Mouse (Mus musculus) ZHBTc4 (cell line): ENCODE data around the gene Adra2c.

ENCODE experiments used
- DNase-seq: peaks from one replicate; pipeline ENCODE4 v3.0.0-alpha.2; 2011; ENCODE audit warnings: low read depth, low spot score

Adra2c gene

DNA sequence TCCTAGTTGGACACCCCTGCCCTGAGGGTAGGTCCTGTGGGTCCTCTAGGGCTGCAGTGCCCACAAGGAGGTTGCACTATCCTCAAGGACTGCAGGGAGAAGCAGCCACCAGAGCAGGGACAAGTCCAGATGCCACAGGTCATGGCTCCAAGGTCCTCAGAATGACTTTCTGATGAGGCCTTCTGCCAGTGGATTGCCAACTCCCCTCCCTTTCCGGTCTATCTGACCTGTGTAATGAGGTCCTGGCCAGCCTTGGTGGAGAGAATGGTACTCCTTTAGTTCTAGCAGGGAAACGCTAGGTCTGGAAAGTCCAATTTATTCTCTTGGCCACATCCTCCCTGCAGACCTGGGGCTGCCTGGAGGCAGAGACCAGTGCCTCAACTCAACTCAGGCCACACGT lies at the start of gene Adra2c:
Adra2c (plus strand) TSS at position 301 of the 400 bp plus-strand sequence.
- DNase-seq = no peak

DNA sequence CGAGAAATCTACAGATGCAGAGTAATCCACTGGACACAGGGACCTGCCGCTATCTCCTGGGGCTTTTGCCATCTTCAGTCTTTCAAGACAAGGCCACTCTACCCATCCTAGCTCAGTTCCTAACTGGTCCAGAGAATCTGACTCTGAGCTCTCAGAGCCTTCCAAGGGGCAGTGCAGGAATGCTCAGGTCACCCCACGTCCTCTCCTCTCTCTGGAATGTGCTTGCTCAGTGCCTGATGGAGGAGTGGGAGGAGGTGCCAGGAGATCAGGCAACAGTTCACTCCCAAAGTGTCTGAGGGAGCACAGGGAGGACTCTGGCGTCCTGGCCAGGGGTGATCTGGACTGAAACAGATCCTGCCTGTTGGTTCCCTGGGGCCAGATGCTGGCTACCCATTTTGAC lies 45.0 kb upstream of the Adra2c start:
- no peak for DNase-seq

DNA sequence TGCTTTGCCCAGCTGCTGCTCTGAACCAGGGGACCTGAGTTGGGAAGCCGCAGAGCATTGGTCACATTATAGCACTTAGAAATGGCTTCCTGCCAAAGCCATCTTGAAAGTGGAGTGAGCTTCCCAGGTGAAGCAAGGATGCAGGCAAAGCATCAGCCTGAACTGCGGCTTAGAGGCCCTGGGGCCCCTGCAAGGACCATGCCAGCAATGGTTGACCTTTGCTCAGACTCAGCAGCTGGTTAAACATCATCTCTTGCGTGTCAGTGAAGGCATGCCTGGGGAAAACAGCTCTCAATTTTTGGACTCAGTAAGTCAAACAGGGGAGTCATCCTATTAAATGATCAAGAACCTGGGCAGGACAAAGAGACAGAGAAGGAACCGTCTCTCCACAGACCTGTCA lies 40.4 kb upstream of the Adra2c start:
- DNase-seq = no peak

DNA sequence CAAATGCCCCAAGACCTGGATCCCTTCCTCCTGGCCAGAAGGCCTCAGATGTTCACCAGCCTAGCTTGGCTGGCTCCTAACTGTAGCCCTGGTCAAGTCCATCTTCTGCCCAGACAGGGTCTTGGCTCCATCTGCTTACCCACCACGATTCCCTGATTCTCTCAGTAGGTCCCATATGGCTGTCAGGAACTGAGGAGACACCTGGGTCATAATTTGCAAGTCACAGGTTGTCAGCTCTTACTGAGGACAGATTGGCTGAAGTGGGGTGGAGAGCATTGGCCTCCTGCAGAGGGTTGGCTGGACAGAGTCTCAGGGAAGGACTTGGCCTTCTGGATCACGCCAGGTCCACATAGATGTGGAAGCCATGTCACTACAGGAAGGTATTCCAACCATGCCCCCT lies 39.5 kb upstream of the Adra2c start:
- no peak for DNase-seq

DNA sequence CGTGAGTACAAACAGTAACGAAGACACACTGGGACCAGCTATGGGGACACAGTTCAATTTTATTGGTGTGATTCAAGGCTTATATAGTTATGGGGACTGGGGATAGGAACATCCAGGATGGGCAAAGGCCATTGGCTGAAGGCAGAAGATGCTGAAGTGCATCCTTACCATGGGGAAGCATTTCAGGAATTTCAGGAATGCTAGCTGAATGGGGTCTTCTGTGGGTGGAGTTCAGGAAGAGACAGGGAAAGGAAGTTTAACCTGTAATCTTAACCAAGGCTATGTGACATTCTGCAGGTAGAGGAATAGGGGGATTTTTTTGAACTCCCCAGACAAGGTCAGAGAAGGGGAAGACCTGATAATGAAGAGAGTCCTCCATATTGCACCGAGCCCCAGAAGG lies 36.6 kb upstream of the Adra2c start:
- peak; percentile 43 for DNase-seq

DNA sequence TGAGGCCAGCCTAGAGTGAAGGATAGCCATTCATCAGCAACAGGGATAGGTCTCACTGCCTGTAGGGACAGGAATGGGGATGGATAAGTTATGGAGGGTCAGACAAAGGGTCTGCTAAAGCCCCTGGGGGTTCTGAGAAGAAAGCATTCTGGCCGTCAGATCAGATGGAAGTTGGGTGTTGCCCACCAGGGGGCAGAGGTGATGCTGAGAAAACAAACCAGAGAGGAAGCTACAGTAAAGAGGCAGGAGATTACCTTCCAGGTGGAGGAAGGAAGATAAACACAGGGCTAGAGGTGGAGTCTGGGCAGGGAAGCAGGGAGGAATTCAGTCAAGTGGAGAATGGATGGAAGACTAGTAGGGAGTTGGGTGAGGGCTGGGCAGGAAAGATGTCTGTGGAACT lies 33.9 kb upstream of the Adra2c start:
- DNase-seq = peak; percentile 50

DNA sequence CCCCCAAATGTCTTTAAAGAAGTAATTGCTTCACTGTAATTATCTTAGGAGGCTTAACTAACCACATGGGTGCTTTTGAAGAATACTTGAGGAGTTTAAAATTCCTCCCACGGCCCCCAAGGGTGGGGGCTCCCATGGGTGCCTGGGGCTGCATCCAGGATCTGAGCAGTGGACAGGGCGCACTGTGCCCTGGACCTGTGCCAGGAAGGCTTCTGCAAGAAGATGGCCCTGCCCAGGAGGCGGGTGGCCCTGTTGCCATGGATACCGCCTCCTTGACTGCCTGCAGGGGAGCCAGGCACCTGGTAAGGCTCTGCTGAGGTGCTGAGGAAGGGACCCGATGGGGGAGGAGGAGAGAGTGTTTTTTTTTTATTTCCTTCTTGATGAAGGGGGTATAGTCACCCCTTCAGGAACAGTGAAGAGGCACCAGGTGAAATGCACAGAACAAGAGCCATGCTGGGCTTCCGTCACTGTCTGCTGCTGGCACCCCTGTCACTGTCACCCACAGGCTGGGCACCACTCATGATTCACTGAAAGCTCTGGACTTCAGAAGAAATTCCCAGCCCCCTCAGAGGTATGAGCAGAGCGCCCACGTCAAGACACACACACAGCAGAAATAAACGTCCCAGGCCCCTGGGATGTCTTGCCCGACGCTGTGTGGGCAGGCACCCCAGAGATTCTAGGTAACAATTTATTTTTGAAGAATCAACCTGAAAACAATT lies 32.4 kb upstream of the Adra2c start:
- DNase-seq = peak; percentile 7

DNA sequence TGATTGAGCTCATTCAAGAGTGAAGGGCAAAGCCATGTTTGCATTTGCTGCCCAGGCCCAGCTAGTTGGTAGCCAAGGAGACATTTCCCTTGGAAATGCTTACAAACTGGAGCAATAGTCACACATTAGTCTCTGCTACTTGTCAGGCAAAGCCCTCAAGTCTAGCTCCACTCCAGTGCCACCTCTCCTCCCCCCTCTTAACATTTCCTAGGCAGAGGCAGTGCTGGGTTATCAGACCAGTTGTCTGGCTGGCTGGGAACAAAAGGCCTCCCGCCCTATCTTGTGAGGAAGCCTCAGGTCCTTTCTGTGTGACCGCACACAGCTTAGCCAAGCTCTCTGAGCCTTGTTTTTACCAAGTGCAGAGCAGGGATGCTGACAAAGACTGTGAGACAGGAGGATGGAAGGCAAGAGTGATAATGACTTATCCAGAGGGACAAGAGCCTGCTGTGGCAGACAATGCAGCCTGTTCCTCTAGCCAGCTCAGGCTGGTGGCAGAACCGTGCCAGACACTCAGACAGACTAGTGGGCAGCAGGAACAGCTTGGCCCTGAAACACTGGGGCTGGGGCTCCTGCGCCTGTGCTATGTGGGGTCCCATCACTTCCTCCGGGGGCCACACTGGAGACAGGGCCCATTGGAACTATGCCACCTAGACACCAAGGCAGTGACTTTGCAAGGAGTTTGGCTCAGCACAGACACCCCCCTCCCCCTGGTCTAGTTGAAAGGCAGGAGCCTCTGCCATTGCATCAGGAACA lies 23.0 kb upstream of the Adra2c start:
- no peak for DNase-seq

DNA sequence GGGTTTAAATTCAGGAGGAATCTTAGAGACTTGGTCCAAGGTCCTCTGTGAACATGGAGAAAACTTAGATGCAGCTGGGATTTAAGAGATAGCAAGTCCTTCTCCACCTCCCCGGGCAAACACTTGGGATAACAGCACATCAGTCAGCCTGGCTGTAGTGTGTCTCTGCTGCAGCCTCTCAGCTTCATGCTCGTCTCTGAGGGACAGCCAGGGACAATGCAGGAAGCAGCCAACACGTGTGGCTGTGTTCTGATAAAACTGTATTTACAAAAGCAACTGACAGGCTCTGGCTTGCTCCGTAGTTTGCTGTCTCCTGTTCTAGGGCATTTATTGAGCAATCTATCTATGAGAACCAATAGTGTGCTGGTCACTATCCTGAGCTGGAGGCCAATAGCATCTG lies 14.4 kb upstream of the Adra2c start:
- no peak for DNase-seq

DNA sequence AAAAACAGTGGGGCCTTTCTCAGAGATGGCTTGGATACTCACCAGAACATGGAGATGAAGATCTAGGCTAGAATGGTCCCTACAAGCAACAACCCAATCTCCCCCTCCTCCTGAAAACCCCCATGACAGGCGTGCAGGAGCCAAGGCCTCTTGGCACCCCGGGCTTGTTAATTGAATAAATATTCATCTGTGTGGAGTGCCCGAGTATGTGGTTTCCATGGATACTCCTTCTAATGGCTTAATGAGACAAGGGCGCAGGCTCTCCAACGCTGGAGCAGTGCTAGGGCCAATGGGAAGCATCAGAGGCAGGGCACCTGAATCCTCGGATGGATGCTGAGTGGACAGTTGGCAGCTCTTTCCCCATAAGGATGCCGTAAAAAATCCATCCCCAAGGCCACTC lies 10.6 kb upstream of the Adra2c start:
- no peak for DNase-seq

DNA sequence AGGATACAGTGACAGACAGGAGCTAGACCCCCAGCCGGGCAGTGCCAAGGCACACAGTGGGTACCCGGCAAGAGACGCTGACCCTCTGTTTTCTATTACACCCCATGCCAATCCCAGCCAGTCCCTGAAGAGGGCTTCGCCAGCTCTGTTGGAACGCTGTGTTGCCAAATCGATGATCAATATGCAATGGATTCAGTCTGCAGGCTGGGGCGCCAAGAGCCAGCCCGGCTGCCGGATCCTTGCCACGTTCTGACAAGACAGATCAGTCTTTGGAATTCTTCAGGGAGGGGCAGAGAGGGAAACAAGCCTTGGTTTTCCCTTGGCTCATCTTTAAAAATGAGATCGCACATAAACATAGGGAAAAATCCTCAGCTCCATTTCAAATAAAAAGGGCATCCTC lies 2.8 kb upstream of the Adra2c start:
- no peak for DNase-seq

DNA sequence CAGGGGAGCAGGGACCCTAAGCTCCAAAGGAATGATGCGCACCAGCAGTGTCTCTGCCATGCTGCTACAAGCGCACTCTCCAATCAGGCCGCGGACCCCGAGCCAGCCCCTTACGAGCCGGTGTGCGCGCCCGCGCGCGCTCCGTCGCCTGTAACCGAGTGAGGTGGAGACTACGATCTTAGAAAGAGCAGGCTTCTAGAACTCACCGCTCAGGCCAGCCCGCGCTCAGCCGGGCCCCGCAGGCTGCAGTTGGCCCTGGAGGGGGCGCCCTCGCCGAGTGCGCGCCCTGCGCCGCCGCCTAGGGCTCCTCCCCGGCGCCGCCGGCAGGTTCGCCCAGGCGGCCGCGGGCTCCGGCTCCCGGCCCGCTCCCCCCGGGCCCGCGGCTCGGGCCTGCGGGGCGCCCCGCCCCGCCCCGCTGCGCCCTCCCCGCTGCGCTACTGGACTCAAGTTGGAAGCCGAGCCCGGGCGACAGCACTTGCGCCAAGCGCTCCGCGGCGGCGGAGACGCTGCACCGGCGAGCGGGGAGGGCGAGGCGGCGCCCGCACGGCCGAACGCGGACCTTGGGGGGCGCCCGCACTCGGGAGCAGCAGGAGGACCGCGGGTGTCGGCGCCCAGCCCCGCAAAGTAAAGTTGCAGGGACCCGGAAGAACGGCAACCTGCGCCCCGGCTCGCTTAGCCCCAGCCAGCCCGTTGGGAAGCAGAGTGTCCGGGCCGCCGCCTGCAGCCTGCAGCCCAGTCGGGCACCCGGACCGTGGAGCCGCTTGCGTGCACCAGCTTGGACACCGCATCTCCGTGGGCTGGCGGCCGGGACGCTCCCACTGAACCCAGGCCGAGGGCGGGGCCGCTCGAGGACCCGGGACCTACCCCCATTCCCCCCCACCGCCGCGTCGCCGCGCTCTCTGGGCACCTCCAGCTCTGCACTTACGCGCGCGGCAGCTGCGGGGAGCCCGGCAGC lies 899 bp downstream of the Adra2c start:
- peak; percentile 84 for DNase-seq

DNA sequence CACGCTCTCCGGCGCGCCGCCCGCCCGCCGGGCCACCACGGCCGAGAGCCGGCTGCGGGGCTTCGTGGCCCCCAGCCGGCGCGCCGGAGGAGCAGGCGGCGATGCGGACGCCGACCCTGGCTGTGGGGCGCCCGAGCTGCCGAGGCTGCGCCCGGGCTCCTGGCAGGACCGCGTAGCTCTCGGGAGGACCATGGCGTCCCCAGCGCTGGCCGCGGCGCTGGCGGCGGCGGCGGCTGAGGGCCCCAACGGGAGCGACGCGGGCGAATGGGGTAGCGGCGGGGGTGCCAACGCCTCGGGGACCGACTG lies 1.5 kb downstream of the Adra2c start:
- DNase-seq = no peak

DNA sequence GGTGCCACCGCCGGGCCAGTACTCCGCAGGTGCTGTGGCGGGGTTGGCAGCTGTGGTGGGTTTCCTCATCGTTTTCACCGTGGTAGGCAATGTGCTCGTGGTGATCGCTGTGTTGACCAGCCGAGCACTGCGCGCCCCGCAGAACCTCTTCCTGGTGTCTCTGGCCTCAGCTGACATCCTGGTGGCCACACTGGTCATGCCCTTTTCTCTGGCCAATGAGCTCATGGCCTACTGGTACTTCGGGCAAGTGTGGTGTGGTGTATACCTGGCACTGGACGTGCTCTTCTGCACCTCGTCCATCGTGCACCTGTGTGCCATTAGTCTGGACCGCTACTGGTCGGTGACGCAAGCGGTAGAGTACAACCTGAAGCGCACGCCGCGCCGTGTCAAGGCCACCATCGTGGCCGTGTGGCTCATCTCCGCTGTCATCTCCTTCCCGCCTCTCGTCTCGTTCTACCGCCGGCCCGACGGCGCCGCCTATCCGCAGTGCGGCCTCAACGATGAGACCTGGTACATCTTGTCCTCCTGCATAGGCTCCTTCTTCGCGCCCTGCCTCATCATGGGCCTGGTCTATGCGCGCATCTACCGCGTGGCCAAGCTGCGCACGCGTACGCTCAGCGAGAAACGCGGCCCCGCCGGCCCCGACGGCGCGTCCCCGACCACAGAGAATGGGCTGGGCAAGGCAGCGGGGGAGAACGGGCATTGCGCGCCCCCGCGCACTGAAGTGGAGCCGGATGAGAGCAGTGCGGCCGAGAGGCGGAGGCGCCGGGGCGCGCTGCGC lies 2.1 kb downstream of the Adra2c start:
- peak; percentile 80 for DNase-seq

DNA sequence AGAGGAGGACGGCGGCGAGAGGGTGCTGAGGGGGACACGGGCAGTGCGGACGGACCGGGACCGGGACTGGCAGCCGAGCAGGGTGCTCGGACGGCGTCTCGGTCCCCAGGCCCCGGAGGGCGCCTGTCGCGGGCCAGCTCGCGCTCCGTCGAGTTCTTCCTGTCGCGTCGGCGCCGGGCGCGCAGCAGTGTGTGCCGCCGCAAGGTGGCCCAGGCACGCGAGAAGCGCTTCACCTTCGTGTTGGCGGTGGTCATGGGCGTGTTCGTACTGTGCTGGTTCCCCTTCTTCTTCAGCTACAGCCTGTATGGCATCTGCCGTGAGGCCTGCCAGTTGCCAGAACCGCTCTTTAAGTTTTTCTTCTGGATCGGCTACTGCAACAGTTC lies 2.7 kb downstream of the Adra2c start:
- DNase-seq = peak; percentile 77

DNA sequence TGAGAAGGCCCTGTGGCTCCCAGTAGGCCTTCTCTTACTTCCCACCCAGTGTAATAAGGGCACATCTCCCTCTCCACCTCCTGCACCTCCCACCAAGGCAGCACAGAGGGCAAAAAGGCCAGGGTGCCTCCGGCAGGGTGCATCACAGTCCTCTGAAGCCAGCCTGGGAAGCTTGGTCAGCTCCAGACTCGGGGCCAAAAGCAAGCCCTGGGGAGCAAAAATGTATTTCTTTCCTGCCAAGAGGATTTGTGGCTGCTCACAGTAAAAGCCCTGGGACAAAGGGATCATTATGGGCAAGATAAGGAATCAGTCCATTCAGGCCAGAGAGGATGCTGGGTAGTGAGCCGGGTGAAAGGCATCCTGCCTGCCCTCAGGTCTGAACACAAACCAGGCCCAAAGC lies 7.2 kb downstream of the Adra2c start:
- no peak for DNase-seq

DNA sequence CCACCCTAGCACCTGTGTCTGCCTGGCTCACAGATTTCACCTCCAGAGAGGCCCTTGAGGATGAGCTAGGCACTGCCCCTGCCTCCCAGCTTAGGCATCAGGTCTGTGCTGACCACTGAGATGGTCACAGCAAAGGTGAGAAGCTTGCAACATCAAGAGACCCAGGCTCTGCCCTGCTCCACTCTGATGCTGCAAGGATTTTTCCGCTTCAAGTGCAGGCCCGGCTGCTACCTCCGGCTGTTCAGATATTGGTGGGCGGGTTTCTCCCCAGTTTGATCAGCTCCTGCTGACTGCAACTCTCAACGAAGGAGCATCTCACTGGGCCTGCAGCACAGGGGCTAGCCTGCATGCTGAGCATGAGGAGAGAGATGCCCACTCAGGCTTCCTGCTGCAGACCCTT lies 8.1 kb downstream of the Adra2c start:
- DNase-seq = no peak

DNA sequence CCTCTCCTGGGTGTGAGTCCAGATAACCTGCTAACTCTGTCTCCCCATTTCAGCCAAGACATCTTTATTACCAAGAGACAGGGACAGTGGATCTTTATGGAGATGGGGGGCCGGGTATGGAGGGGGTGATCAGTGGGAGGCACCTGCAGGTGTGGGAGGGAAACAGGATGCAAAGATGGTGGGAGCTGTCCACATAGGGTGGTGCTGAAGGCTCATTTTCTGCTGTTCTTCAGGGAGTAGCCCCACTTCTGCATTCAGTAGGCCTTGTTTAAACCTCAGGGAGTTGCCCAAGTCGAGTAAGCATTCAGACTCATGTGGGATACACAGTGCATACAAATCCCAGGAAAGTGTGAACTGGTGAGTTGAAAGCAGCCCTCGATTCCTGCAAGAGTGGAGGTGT lies 21.5 kb downstream of the Adra2c start:
- DNase-seq = peak; percentile 45

DNA sequence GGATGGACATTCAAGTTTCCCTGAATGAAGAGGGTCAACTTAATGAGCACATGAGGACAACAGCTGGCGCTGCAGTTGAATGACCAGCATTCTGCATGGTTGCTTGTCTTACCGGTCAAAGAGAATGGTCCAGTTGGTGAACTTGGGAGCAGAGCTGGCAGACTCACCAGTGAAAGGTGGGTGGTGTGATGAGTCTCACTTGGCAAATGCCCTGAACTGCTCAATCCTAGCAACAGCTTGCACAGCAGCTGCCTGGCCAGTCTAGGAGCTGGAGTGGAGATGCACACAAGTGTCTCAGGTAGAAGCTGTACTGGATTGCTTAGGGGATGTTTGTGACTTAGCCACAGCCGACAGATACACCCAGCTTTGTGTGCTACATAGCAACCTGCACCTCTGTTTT lies 26.1 kb downstream of the Adra2c start:
- DNase-seq = no peak

DNA sequence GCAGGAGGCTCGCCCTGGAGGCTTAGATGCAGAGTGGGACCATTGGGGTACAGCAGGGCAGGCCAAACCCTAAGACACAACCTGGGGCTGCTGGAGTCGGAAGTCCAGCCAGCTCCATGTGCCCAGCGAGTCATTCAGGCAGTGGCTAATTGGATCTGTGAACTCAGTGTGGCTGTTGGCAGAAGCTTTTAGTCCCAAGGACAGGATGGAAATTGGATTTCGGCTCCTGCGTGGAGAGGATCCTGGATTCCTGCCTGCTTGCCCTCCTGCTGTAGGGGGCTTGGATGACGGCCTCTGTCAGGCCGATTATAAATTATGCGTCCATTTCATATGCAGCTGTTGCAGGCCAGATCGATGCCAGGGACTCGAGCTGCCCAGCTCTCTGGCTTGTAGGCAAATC lies 27.2 kb downstream of the Adra2c start:
- DNase-seq = no peak

DNA sequence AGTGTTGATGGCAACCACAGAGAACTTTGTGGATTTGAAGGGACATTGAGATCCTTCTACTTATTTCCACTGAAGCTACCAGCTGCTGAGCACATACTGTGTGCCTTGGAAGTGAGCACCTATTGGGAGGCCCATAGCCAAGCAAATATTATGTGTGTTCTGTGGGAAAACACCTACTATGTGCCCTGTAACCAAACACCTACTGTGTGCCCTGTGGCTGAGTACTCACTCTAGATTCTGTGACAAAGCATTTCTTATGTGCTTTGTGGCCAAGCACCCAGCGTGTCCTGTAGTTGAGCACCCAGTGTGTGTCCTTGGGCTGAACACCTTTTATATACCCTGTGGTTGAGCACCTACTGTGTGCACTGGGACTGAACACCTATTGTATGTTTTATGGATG lies 28.6 kb downstream of the Adra2c start:
- DNase-seq = no peak

DNA sequence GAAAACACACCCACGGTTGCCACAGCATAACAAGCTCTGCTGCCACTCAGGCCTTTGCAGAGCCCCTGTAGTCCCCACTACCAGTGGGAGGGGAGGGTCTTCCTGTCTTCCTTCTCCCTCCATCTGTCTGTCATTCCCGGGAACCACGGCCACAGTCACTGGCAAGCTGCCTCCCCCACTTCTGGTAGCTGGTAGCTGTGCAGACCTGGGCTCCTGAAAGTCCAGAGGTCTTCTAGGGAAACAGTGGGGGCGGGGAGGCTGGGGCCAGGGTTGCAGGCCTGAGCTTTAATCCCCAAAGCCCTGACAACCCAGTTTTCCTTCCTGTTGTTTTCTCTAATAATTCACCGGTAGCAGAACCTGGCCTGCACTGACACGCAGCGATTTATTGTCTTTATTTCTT lies 31.7 kb downstream of the Adra2c start:
- no peak for DNase-seq
